Mouse (Mus musculus) embryonic stem cell, embryonic (primary cell): Measurements from ENCODE around the gene Epb41l5.

Source experiments
- CTCF ChIA-PET, 4 experiments: fragments of 300-600 bp in 2 of 4; fragments of 350-600 bp in 2 of 4; sonication (Branson Sonifier 250); formaldehyde crosslinking; loops; one replicate each; lab custom pipeline; 2022; ENCODE audit warnings: inconsistent platforms in 2 of 4; lab: Charles Lee
- POLR2A ChIA-PET, 4 experiments: fragments of 300-600 bp in 2 of 4; fragments of 350-600 bp in 2 of 4; sonication (Branson Sonifier 250); formaldehyde crosslinking; loops; one replicate each; lab custom pipeline; 2022; ENCODE audit warnings: antibody characterized with exemption in 4 of 4, inconsistent platforms in 1 of 4; lab: Charles Lee

Gene Epb41l5

DNA sequence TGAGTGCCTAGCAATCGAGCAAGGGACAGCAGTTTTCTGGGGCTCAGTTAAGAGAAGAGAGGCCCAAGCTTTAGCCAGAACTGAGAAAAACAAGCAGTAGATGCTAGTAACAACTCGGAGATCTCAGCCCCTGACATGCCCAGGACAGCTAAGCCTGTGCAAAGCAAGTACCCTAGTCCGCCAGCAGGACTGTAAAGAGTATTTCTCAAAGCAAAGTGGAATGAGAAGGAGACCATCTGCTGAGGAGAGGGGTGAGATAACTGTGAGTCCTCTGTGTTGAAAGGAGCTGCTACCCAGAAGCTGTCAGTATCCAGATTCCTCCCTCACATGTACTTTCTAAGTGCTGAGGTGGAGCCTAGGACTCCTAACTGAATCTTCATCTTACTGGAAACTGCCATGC, 102.3 kb downstream of the Epb41l5 start:
- POLR2A ChIA-PET, result interaction anchor here in 3 of 4 experiments (0.7 to 1.6 kb wide), 6 partner anchors 21 to 350 kb away, joined by 3 read pairs; partner anchors contain the start of genes Epb41l5 (in 2 of the 3) and Tmem185b (in 1 of the 3)

DNA sequence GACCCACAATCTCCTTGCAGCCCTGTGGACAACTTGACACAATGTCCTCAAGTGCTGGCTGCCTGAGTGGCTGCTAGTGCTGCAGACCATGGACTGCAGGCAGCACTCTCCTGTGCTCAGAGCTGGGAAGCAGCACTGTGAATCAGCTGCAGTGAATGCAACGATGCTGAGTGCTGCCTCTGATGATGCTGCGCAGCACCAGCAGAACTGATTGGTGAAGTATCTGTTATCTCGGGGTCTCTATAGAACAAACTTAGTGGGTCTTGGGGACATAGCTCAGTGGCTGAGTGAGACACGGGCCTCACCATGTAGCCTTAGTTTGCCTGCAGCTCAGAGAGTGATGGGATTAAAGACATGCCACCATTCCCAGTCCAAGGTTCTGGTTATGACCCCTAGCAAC, 103.1 kb downstream of the Epb41l5 start:
- ChIA-PET CTCF (interaction anchor here in 2 of 4 experiments (0.6 to 1.1 kb wide), 2 partner anchors 61 to 130 kb away, joined by 4 to 10 read pairs; no protein-coding TSS in a partner anchor), POLR2A (interaction anchor here in 3 of 4 experiments (1.3 to 1.6 kb wide), 4 partner anchors 20 to 129 kb away, joined by 3 to 6 read pairs (median 3); partner anchors contain the start of genes Epb41l5 (in 1 of the 3) and Tmem185b (in 1 of the 3))

More for the DNA sequence above, 102.3 kb downstream of the Epb41l5 start:
- CTCF ChIA-PET, result interaction anchor here in 2 of 4 experiments (0.6 to 1.2 kb wide), 4 partner anchors 62 to 449 kb away, joined by 3 to 10 read pairs (median 4); no protein-coding TSS in a partner anchor

DNA sequence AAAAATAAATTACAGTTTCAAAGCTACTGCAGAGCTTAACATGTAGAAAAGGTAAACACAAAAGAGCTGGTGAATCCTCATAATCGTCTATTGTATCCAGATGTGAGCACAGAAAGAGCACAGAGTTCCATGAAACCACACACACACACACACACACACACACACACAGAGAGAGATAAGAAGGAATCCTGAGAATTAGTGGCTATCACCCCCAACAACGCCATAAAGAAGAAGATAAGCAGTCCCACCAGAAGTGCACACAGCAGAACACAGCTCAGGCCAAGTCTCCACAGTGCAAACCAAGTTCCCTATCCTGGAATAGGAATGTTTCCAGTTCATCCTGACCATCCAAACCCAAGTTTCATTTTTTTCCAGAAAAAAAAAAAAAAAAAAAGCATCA, 103.6 kb downstream of the Epb41l5 start:
- CTCF ChIA-PET, result interaction anchor here in 2 of 4 experiments (0.6 to 1.1 kb wide), 2 partner anchors 60 to 61 kb away, joined by 4 read pairs; no protein-coding TSS in a partner anchor
- POLR2A ChIA-PET, result interaction anchor here in 3 of 4 experiments (0.7 to 1.6 kb wide), 4 partner anchors 12 to 130 kb away, joined by 3 to 6 read pairs (median 4); partner anchors contain the start of gene Tmem185b (in 1 of the 3)

- POLR2A ChIA-PET, result interaction anchor here (0.6 to 2.7 kb wide), 7 partner anchors 11 to 191 kb away, joined by 3 to 9 read pairs (median 4); partner anchors contain the start of genes Epb41l5 (in 1 of the 4) and Tmem185b (in 1 of the 4)
- CTCF ChIA-PET, result interaction anchor here in 1 of 4 experiments (0.6 kb wide), 1 partner anchor 61 kb away, joined by 4 read pairs; no protein-coding TSS in a partner anchor
Measured at GRCm38 (mm10) chr1:119544611-119545155, 104.1 kb downstream of the Epb41l5 start.

DNA sequence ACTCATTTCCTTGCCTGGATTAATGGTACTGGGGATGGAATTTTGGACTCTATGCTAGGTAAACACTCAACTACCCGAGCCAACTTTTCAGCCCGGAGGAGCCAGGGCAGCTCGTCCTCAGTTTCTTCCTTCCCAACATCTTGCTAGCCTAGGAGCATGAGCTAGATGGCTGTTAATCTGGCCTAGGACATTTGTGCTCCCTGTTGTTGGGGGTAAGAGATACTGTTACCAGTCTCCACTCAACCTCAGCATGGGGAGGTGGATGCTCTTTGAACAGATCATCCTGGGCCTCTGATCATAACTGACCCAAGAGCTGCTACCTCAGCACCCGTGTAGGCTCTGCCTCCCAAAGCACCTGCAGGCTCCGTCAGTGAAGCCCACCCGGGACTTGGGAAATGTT, 105.5 kb downstream of the Epb41l5 start:
- CTCF ChIA-PET, result no interaction called here
- POLR2A ChIA-PET, result interaction anchor here in 2 of 4 experiments (0.9 to 2.7 kb wide), 6 partner anchors 9 to 106 kb away, joined by 3 to 9 read pairs (median 4); partner anchors contain the start of genes Epb41l5 (in 1 of the 2) and Tmem185b (in 1 of the 2)

- ChIA-PET CTCF (no interaction called here), POLR2A (no interaction called here)
Measured at GRCm38 (mm10) chr1:119541570-119541969, 107.2 kb downstream of the Epb41l5 start.

GRCm38 (mm10) chr1:119540836-119541557, 107.8 kb downstream of the Epb41l5 start:
- POLR2A ChIA-PET, result interaction anchor here in 1 of 4 experiments (1.6 kb wide), 1 partner anchor 15 kb away, joined by 4 read pairs; the partner anchor contains the start of gene Tmem185b

GRCm38 (mm10) chr1:119539252-119539651, 109.5 kb downstream of the Epb41l5 start:
- CTCF ChIA-PET, result interaction anchor here in 3 of 4 experiments (0.6 to 2.0 kb wide), 7 partner anchors 9 to 319 kb away, joined by 3 to 9 read pairs (median 4); partner anchors contain the start of gene Tmem185b (in 1 of the 3)
- POLR2A ChIA-PET, result interaction anchor here in 3 of 4 experiments (0.5 to 1.9 kb wide), 9 partner anchors 9 to 900 kb away, joined by 3 to 6 read pairs (median 4); partner anchors contain the start of gene Tmem185b (in 1 of the 3)

More at GRCm38 (mm10) chr1:119540836-119541557, 107.8 kb downstream of the Epb41l5 start:
- CTCF ChIA-PET, result interaction anchor here in 1 of 4 experiments (0.6 kb wide), 1 partner anchor 12 kb away, joined by 5 read pairs; no protein-coding TSS in a partner anchor

DNA sequence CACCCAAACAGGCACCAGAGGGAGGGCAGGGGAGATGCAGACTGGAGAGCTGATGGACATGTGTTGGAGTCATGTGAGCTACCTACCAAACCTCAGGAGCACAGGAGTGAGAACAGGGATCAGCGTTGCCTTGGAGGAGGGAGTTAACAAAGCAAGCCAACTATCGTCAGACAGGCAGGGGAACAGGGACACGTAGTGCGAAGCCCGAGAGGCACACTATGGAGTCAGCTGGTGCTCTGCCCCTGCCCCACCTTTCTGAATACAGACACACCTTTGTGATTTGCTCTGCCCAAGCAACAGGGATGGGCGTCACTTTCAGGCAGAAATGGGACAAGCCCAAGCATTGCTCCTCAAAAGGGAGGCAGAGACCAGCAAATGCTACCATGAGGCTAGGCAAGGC, 111.1 kb downstream of the Epb41l5 start:
- ChIA-PET POLR2A (interaction anchor here in 2 of 4 experiments (0.6 to 1.9 kb wide), 8 partner anchors 9 to 111 kb away, joined by 3 to 12 read pairs (median 4); partner anchors contain the start of genes Tmem185b (in 2 of the 2) and Epb41l5 (in 1 of the 2)), CTCF (interaction anchor here in 2 of 4 experiments (0.6 to 1.4 kb wide), 2 partner anchors 11 to 588 kb away, joined by 3 to 6 read pairs; no protein-coding TSS in a partner anchor)

GRCm38 (mm10) chr1:119536122-119536521, 112.7 kb downstream of the Epb41l5 start:
- CTCF ChIA-PET, result interaction anchor here in 1 of 4 experiments (0.9 kb wide), 1 partner anchor 12 kb away, joined by 4 read pairs; no protein-coding TSS in a partner anchor
- POLR2A ChIA-PET, result interaction anchor here in 1 of 4 experiments (1.9 to 2.5 kb wide), 2 partner anchors 10 kb away, joined by 12 read pairs; partner anchors contain the start of gene Tmem185b

DNA sequence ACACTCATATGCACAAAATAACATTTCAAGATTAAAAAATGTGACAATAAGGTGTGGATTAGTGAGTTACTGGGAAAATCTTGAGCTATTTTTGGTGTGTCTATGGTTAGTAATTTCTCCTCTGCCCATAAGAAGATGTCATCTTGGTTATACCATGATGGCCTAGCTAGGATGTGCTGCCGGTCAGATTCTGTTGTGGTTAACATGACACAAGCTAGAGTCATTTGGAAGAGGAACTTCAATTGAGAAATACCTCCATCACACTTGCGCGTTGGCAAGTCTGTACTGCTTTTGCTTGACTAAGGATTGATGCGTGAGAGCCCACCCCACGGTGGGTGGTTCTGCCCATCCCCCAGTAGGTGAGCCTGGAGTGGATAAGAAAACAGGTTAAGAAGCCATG, 114.5 kb downstream of the Epb41l5 start:
- ChIA-PET POLR2A (interaction anchor here in 3 of 4 experiments (0.7 to 2.5 kb wide), 9 partner anchors 8 to 40 kb away, joined by 3 to 12 read pairs (median 5); partner anchors contain the start of gene Tmem185b (in 2 of the 3)), CTCF (interaction anchor here in 3 of 4 experiments (0.9 to 2.4 kb wide), 3 partner anchors 14 to 75 kb away, joined by 3 to 15 read pairs (median 3); no protein-coding TSS in a partner anchor)

DNA sequence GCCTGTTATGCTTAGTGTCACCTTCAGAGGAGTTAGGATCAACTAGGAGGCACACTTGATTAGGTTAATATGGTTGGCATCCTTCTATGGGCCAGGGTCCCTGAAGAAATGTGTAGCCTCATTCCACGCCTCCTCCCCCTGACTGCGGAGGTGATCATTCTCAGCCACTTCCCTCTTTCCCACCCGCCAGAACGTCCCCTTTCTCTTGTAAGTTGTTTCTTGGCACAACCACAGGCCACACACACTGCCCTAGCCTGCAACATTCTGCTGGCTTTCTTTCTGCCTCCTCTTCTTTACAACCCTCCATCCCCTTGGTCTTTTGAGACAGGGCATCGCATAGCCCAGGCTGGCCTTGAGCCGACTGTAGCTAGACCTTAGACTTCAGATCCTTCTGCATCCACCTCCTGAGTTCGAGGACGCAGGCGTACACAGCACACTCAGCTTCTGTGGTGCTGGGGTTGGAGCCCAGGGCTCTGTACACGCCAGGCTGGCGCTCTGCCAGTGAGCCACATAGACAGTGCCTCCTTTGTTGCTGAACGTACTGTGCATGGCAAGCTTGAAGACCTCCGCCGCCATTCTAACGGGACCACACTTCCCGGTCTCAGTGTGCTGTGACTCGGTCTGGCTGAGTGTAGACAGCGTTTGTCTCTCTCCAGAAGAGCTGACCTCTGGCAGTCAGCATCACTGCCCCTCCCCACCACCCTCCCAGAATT, 115.6 kb downstream of the Epb41l5 start:
- ChIA-PET CTCF (interaction anchor here in 3 of 4 experiments (0.7 to 2.4 kb wide), 6 partner anchors 16 to 397 kb away, joined by 3 to 15 read pairs (median 3); no protein-coding TSS in a partner anchor), POLR2A (interaction anchor here in 3 of 4 experiments (0.6 to 1.8 kb wide), 12 partner anchors 8 to 39 kb away, joined by 3 to 9 read pairs (median 4); partner anchors contain the start of genes Ralb (in 1 of the 3) and Tmem185b (in 1 of the 3))

GRCm38 (mm10) chr1:119532165-119532564, 116.6 kb downstream of the Epb41l5 start:
- CTCF ChIA-PET, result no interaction called here
- POLR2A ChIA-PET, result no interaction called here

GRCm38 (mm10) chr1:119530941-119531340, 117.9 kb downstream of the Epb41l5 start:
- POLR2A ChIA-PET, result interaction anchor here in 3 of 4 experiments (0.6 to 2.6 kb wide), 5 partner anchors 8 to 37 kb away, joined by 3 to 9 read pairs (median 4); no protein-coding TSS in a partner anchor
- CTCF ChIA-PET, result interaction anchor here in 1 of 4 experiments (0.5 kb wide), 1 partner anchor 49 kb away, joined by 3 read pairs; no protein-coding TSS in a partner anchor

- CTCF ChIA-PET, result interaction anchor here (0.5 to 1.6 kb wide), 12 partner anchors 13 to 490 kb away, joined by 3 to 7 read pairs (median 3); partner anchors contain the start of gene Ralb (in 1 of the 4)
- POLR2A ChIA-PET, result interaction anchor here in 3 of 4 experiments (0.6 to 9.8 kb wide), 43 partner anchors 8 to 880 kb away, joined by 3 to 183 read pairs (median 4); partner anchors contain the start of genes Ralb (in 2 of the 3), 3110009E18Rik (in 1 of the 3), Dbi (in 1 of the 3) and Epb41l5 (in 1 of the 3)
Measured at GRCm38 (mm10) chr1:119525689-119526591, 122.9 kb downstream of the Epb41l5 start, which contains the start of gene Tmem185b. Gene Tmem185b, plus strand, starts transcription at chr1:119526160.
